Mouse (Mus musculus) left cerebral cortex, adult 2 months (tissue): ENCODE results near the gene I0C0044D17Rik. TPM values are rescaled to one million over a fixed set of nuclear protein-coding genes. Genes with fewer than 3 reads are reported as not detected.
"Not testable (repeated sequence)": the region's sequence is repeated elsewhere in the genome, so short reads cannot be mapped to it uniquely, and the experiment has no call there.

ENCODE experiments used
- DNase-seq, 2 experiments: peaks; one replicate each; pipeline ENCODE4 v3.0.0; 2021 to 2022; ENCODE audit warnings: low spot score in 2 of 2, mixed read lengths in 1 of 2; ENCODE audit errors: extremely low spot score in 1 of 2
- H3K27ac ChIP-seq: fragments of 200-600 bp; 2 replicates; pipeline ENCODE4 v1.8.1; 2022
- H3K4me3 ChIP-seq: fragments of 200-600 bp; 2 replicates; pipeline ENCODE4 v1.8.1; 2022
- CTCF ChIP-seq: fragments of 200-600 bp; IDR thresholded peaks from 2 replicates; pipeline ENCODE4 v1.8.1; 2022; ENCODE audit warnings: antibody characterized with exemption, mild to moderate bottlenecking, moderate library complexity
- intact Hi-C: fragments of 180-260 bp; cut with DNase I; formaldehyde crosslinking; loops from one replicate; pipeline ENCODE4 v1.15.1; 2025
- total RNA-seq, 2 experiments: library from RNA; stranded (reverse); gene quantifications; 2 replicates each; pipeline ENCODE4 v1.2.3; 2021

I0C0044D17Rik gene
- total RNA-seq, 2 experiments from 2014 or later: not detected

DNA sequence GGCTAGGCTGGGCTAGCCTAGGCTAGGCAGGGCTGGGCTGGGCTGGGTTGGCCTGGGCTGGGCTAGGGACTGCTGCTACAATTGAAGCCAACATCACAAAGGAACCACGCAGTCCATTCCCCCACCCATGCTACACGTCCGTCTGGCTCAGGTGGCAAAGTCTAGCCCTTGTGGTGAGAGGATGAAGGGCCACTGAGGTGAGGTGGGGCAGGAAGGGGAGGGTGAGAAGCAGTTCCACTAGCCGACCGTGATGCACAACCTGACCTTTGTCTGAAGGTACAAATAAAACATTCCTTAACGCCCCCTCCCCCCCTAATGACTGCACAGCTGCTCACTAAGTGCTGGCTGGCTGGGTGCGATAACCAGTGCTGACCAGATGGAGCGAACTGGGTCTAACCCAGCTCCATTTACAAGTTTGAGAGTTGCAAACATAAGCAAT, 22.1 kb upstream of the I0C0044D17Rik start:
- no peak for TF ChIP-seq CTCF
- H3K4me3 ChIP-seq: no peak overlapping the region
- no peak for DNase-seq
- H3K27ac ChIP-seq: no peak overlapping the region
- intact Hi-C loops: no loop called here

DNA sequence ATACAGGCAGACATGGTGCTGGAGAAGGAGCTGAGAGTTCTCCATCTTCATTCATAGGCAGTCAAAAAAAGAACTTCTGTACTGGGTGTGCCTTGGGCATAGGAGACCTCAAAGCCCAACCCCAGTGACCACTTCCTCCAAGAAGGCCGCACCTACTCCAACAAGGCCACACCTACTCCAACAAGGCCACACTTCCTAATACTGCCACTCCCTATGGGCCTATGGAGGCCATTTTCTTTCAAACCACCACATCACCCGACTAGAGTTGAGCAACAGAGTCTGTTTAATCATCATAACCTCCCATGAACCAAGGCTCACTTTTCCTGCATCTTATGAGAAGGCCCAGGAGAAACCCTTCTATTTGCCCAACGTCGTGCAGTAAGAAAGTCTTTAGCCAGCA, 21.6 kb upstream of the I0C0044D17Rik start:
- H3K27ac ChIP-seq: no peak overlapping the region
- H3K4me3 ChIP-seq: no peak overlapping the region
- no peak for DNase-seq
- intact Hi-C loops: no loop called here
- no peak for TF ChIP-seq CTCF

DNA sequence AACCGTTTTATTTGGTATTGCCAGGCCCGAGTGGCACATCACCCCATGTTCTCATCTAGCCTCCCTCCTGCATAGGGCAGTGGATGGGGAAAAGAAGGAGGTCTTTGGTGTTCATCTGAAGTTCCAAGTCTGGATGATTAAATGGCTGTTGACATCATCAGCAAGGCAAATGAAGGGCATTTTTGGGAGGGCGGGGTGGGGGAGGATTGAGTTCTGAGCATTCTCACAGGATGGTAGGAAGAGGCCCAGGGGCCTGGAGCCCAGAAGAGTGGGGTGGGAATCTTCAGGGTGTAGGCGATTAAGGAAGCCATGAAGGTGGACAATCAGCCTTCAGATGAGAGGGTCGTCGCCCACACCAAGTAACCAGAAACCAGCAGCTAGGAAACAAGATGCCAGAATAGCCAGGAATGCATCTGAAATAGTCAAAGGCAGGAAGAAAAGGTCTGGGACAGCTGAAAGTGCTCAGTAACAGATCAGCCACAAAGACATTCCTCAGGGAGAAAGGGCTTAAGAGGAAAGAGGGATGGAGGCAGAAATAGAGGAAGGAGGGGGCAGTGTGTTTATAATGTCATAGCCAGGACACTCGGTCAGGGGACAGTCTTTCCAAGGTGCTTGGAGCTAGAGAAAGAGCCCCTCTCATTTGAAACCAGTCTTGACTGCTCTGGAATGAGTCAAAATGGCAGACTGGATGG, 20.4 kb upstream of the I0C0044D17Rik start:
- no peak overlapping the region for H3K27ac ChIP-seq
- intact Hi-C loops: no loop called here
- DNase-seq: no peak
- TF ChIP-seq CTCF: no peak
- no peak overlapping the region for H3K4me3 ChIP-seq

DNA sequence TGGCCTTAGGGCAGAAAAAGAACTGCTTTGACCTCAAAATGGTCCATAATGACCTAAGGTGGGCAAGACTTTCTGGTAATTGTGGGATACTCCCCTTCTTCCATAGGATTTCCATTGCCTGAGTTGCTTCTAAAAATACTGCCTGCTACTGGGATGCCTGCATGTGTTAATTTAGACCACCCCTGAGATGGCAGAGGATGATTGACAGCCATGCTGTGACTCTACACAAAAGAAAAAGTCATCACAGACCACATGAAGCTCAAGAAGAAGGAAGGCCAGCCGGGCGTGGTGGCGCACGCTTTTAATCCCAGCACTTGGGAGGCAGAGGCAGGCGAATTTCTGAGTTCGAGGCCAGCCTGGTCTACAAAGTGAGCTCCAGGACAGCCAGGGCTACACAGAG, 17.6 kb upstream of the I0C0044D17Rik start:
- intact Hi-C loops, H3K27ac ChIP-seq: not testable (repeated sequence)

DNA sequence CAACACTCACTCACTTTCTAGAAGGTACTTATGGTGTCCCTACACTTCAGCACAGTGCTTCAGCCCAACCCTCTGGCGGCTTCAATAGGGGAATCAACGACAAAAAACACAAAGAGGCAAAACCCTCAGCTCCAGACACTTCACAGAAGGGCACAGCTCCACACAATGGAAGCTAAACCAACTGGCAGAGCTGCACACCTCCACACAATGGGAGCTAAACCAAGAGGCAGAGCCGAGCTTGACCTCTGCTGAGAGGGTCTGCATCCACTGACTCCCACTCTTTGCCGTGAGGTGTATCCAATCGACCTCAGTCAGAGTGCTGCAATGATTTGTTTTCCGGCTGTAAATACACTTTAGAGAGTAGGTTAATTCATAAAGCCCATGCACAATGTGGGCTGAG, 16.9 kb upstream of the I0C0044D17Rik start:
- no peak for TF ChIP-seq CTCF
- intact Hi-C loops: no loop called here
- H3K27ac ChIP-seq: no peak overlapping the region
- DNase-seq: no peak
- H3K4me3 ChIP-seq: no peak overlapping the region

More for the DNA sequence above, 17.6 kb upstream of the I0C0044D17Rik start:
- not testable (repeated sequence) for DNase-seq, H3K4me3 ChIP-seq

DNA sequence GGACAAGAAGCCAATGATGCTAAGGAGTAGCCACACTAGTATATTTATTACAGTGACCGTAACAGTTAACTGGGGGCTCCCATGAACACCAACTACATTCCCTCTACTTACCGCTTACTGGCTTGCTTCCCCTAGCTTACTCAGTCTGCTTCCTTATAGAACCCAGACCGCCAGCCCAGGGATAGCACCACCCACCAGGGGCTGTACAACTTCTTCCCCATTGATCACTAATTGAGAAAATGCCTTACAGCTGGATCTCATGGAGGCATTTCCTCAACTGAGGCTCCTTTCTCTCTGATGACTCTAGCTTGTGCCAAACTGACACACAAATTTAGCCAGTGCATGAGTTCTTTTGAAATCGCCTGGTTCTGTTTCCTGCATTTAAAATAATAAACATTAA, 15.3 kb upstream of the I0C0044D17Rik start:
- TF ChIP-seq CTCF: no peak
- intact Hi-C loops: no loop called here
- DNase-seq: no peak
- H3K27ac ChIP-seq: no peak overlapping the region
- no peak overlapping the region for H3K4me3 ChIP-seq

DNA sequence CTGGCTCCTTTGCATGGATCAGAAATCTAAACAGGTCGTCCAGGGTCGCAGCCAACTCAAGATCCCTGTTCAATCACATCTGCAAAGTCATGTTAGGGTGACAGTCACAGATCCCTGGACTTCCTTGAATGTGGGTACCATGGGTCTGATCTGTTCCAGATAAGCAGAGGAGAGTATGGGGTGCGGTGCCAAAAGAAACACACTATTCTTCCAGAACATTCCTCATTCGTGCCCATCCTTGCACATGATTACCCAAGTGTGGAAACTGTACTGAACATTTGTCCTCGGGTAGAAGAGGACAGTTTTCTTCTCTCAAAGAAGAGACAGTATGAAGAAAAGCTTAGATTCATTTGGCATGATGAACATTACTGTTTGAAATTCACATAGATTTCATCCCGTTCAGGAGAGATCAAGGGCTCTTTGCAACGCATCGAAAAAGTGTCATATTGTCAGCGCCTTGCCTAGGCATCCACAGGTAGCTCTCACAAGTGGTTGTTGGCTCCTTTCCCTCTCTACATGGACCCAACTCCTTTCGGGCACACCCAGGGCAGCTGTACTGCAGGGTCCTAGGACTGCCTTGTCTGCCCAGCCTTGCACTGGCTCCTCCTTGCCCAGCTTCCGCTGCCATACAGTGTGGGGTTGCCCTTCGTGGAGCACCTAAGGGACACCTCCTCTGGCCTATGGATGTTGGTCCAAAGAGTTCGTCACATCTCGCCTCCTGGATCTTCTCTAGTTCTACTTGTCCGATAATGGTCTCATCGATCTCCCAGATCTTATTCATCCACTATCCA, 14.3 kb upstream of the I0C0044D17Rik start:
- no peak for TF ChIP-seq CTCF

DNA sequence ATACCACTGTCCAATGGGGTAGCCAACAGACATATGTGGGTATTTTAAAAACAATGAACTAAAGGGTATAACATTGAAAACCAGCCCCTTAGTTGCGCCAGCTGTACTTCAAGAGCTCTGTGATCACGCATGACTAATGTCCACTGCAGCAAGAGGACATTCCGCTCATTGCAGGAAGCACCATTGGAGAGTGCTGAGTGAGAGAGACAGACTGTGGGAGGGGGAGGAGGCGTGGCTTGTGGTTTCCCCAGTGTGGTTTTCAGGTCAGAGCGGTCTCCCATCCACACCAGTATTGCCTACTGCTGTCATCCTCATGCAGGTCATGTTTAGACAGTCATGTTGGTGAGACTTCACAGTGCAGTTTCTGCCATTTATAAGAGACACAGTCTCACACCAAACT, 12.9 kb upstream of the I0C0044D17Rik start:
- Histone ChIP-seq H3K4me3 (no peak overlapping the region), H3K27ac (no peak overlapping the region)
- no peak for TF ChIP-seq CTCF
- intact Hi-C loops: no loop called here
- no peak for DNase-seq

More for the DNA sequence above, 14.3 kb upstream of the I0C0044D17Rik start:
- no peak for DNase-seq
- Histone ChIP-seq H3K27ac (no peak overlapping the region), H3K4me3 (no peak overlapping the region)
- intact Hi-C loops: no loop called here

DNA sequence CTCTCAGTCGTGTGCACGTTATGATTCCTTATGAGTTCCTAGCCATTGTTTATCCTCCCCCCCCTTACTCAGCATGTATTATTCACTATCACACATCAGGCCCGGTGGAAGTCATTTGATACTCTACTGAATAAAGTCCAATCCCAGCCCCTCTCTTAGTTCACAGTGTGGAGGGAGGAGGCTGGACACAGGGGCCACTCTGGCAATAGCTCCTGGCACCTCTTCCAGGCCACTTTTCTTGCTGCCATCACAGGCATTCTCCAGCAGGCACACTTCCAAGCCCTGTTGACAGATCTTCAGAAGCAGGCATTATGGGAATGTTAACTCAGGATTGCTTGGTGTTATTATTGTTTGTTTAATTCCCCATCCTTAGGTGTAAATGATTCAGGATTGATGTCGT, 11.1 kb upstream of the I0C0044D17Rik start:
- intact Hi-C loops: no loop called here
- H3K27ac ChIP-seq: no peak overlapping the region
- DNase-seq: no peak
- TF ChIP-seq CTCF: no peak
- H3K4me3 ChIP-seq: no peak overlapping the region

DNA sequence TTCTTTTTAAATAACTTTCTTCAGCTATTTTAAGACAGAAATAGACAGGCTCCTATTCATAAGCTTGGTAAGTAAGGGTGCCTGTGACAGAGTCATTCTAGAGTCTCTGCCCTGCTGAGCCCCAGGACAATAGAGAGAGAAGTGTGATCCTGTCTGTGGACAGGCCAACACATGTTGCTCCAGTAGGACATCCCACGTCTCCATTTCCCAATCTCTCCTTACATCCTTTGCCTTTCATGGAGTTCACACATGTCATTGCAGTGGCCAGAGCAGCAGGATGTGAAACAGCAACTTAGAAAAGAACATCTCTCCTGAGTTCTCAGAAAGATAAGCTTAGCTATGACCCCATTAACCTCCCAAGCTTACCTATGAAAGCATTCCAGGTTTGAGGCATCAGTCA, 8.1 kb upstream of the I0C0044D17Rik start:
- no peak for TF ChIP-seq CTCF
- intact Hi-C loops: no loop called here
- no peak overlapping the region for H3K4me3 ChIP-seq
- no peak overlapping the region for H3K27ac ChIP-seq
- DNase-seq: no peak

DNA sequence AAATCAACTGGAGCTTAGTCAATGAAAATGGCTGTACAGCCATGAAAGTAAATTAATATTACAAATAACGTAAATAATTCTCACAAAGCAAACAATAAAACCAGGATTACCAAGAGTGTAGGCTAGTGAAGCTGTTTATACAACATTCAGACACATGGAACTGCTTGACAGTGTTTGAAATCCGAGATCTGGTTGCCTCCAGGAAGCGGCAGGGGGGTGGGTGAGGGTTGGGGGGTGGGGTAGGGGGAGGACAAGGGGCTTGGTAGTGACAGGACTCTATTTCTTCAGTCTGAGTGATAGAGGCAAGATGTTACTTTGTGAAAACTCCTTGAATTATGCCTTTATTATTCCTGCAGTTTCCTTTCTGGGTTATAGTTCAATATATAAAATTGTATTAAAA, 3.1 kb upstream of the I0C0044D17Rik start:
- intact Hi-C loops: no loop called here

DNA sequence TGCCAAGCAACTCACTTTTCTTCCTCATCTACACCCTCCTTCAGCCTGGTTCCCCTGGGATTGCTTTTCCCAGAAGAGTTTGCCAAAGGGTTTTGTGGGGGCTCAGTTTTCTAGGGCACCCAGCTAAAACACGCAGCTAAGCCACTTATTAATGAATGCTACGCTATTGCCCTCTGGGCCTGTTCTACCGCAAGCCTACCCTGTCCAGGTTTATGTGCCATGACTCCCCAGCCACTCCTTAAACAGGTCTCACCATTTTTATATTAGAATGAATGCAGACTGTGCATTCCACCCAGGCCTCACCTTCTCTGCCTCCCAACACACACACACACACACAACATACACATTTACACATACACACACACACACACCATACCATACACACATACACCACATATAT, 593 bp downstream of the I0C0044D17Rik start:
- no peak overlapping the region for H3K27ac ChIP-seq
- no peak for DNase-seq
- H3K4me3 ChIP-seq: no peak overlapping the region
- TF ChIP-seq CTCF: no peak
- intact Hi-C loops: no loop called here

More for the DNA sequence above, 3.1 kb upstream of the I0C0044D17Rik start:
- no peak for DNase-seq
- no peak overlapping the region for H3K4me3 ChIP-seq
- no peak overlapping the region for H3K27ac ChIP-seq
- TF ChIP-seq CTCF: no peak

DNA sequence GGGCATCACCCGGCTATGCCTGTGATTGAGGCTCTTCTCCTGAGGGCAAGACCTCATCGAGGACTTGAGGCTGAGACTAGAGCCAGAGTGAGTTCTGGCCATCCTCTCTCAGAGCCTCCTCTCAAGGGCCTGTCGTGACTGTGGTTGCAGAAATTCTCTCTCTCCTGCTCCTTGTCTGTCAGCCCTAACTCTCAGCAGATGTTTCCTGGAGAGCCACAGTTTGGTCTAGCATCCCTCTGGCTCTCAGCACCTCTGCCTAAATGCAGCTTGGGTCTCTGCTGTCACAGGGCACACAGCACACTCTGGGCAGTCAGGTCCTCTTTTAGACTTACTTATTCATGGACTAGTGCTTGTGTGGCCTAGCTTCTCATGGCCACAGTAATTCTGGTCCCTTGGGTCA, 1.2 kb downstream of the I0C0044D17Rik start:
- Histone ChIP-seq H3K4me3 (no peak overlapping the region), H3K27ac (no peak overlapping the region)
- DNase-seq: no peak
- TF ChIP-seq CTCF: no peak
- intact Hi-C loops: no loop called here
